Mouse (Mus musculus): ENCODE measurements around the gene Myh2. TPM values are rescaled to one million over a fixed set of nuclear protein-coding genes. Genes with fewer than 3 reads are reported as not detected.

Gene Myh2
- polyA plus RNA-seq, 1 experiment: not detected

DNA sequence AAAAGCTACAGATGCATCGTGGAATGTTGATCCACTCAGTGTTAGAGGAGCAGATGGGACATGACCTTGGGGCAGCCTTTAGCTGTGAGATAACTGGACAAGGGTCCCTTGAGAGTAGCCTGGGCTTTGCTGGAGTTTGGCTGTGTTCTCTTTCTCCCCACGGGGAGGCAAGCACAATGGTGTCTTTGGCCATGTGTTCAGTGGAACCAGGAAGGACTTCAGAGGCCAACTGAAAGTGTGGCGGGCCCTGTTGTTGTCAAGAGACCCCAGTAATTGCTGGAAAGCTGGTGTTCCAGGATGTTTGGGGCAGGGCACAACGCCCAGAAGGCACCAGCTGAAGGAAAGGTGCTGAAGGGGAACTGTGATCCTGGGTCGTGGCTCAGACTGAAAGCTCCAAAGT is 1.5 kb upstream of the Myh2 start:
- TF ChIP-seq POLR2A (IDR thresholded peaks at IDR 0.05; ENCODE audit: low read depth, low read length) (no peak), CTCF (IDR thresholded peaks at IDR 0.05; ENCODE audit: extremely low read depth, insufficient read length, insufficient replicate concordance, low read depth, low read length) (no peak)
- H3K36me3 ChIP-seq (ENCODE audit: control insufficient read depth, insufficient read depth, low read length): no peaks in the 10 kb centered on the region
- 48% methylated on average over 5 of the region's 5 CpGs for WGBS
- no peaks in the 10 kb centered on the region for H3K4me1 ChIP-seq (ENCODE audit: control insufficient read depth, insufficient read depth, insufficient read length, low read length)
- no peak overlapping the region for H3K27ac ChIP-seq (ENCODE audit: insufficient read depth, low read depth, low read length)
- H3K27me3 ChIP-seq (ENCODE audit: control insufficient read depth, insufficient read depth, low read length): no peaks in the 10 kb centered on the region
- H3K4me3 ChIP-seq (ENCODE audit: low read depth, low read length): no peak overlapping the region

DNA sequence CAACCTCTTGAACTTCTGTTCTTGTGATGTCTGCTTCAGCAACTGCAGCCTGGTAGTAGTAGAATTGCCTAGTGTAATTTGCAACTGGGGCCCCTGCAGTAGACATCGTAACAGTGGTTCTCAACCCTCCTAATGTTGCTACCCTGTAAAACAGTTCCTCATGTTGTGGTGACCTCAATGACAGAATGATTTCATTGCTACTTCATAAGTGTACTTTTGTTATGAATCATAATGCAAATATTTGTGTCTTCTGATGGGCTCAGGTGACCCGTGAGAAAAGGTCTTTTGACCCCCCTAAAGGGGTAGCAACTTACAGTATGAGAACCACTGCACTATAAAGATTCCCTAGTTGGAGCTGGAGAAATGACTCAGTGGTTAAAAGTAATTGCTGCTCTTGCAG is 1.6 kb downstream of the Myh2 start:
- TF ChIP-seq POLR2A (IDR thresholded peaks at IDR 0.05; ENCODE audit: low read depth, low read length) (no peak), CTCF (IDR thresholded peaks at IDR 0.05; ENCODE audit: extremely low read depth, insufficient read length, insufficient replicate concordance, low read depth, low read length) (no peak)
- no peaks in the 10 kb centered on the region for H3K27me3 ChIP-seq (ENCODE audit: control insufficient read depth, insufficient read depth, low read length)
- no peak overlapping the region for H3K4me3 ChIP-seq (ENCODE audit: low read depth, low read length)
- WGBS: 62% methylated on average over 2 of the region's 2 CpGs
- no peaks in the 10 kb centered on the region for H3K4me1 ChIP-seq (ENCODE audit: control insufficient read depth, insufficient read depth, insufficient read length, low read length)
- no peaks in the 10 kb centered on the region for H3K36me3 ChIP-seq (ENCODE audit: control insufficient read depth, insufficient read depth, low read length)
- H3K27ac ChIP-seq (ENCODE audit: insufficient read depth, low read depth, low read length): no peak overlapping the region

DNA sequence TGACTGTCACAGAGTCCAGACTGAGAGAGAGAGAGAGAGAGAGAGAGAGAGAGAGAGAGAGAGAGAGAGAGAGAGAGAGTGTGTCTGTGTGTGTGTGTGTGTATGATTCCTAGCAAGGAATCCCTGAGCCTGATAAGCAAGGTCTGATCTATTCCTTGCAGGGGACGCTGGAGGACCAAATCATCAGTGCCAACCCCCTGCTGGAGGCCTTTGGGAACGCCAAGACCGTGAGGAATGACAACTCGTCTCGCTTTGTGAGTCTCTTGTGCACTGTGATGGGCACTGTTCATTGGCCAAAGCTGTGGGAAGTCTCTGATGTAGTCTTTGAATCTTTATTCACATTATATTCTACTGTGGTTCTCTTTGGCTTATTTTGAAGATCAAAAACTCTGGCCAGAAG is 5.5 kb downstream of the Myh2 start:
- Histone ChIP-seq H3K36me3 (ENCODE audit: control insufficient read depth, insufficient read depth, low read length) (no peaks in the 10 kb centered on the region), H3K4me1 (ENCODE audit: control insufficient read depth, insufficient read depth, insufficient read length, low read length) (no peaks in the 10 kb centered on the region), H3K27ac (ENCODE audit: insufficient read depth, low read depth, low read length) (no peak overlapping the region), H3K4me3 (ENCODE audit: low read depth, low read length) (no peak overlapping the region), H3K27me3 (ENCODE audit: control insufficient read depth, insufficient read depth, low read length) (no peaks in the 10 kb centered on the region)
- WGBS: 66% methylated on average over 5 of the region's 5 CpGs
- TF ChIP-seq CTCF (IDR thresholded peaks at IDR 0.05; ENCODE audit: extremely low read depth, insufficient read length, insufficient replicate concordance, low read depth, low read length): no peak
- no peak for TF ChIP-seq POLR2A (IDR thresholded peaks at IDR 0.05; ENCODE audit: low read depth, low read length)

DNA sequence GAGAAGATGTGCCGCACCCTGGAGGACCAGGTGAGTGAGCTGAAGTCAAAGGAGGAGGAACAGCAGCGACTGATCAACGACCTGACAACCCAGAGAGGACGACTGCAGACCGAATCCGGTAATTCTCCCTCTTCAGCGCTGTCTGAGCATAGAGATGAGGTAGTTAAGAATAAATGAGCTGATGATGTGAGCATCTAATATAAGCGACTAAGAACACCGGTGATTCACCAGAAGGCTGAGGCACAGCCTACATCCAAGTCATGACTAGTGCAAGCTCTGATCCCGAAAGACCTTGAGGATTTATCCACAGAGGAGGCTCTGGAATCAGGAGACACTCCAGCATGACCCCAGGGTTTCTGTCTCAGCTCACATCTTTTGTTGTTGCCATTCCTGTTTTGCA is 19.5 kb downstream of the Myh2 start:
- Histone ChIP-seq H3K4me1 (ENCODE audit: control insufficient read depth, insufficient read depth, insufficient read length, low read length) (no peaks in the 10 kb centered on the region), H3K27me3 (ENCODE audit: control insufficient read depth, insufficient read depth, low read length) (no peaks in the 10 kb centered on the region), H3K36me3 (ENCODE audit: control insufficient read depth, insufficient read depth, low read length) (no peaks in the 10 kb centered on the region), H3K4me3 (ENCODE audit: low read depth, low read length) (no peak overlapping the region), H3K27ac (ENCODE audit: insufficient read depth, low read depth, low read length) (no peak overlapping the region)
- no peak for TF ChIP-seq POLR2A (IDR thresholded peaks at IDR 0.05; ENCODE audit: low read depth, low read length)
- TF ChIP-seq CTCF (IDR thresholded peaks at IDR 0.05; ENCODE audit: extremely low read depth, insufficient read length, insufficient replicate concordance, low read depth, low read length): no peak
- WGBS: 81% methylated on average over 10 of the region's 10 CpGs

DNA sequence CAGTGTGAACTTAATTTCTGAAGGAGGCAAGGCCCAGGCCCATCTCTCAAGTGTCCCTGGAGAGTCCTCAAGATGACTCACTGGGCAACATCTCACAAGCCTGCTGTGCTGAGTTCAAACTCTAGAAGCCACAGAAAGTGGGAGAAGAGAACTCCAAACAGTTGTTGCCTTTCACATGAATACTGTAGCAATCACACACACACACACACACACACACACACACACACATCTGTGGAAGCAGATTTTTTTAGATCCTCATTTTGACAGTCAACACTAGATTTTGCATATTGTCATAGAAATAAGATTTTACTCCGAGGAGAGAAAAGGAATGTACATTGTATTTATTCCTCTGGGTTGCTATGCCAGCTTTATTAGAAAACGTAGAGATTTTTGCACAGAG is 20.0 kb downstream of the Myh2 start:
- Histone ChIP-seq H3K36me3 (ENCODE audit: control insufficient read depth, insufficient read depth, low read length) (no peaks in the 10 kb centered on the region), H3K27me3 (ENCODE audit: control insufficient read depth, insufficient read depth, low read length) (no peaks in the 10 kb centered on the region), H3K27ac (ENCODE audit: insufficient read depth, low read depth, low read length) (no peak overlapping the region), H3K4me3 (ENCODE audit: low read depth, low read length) (no peak overlapping the region), H3K4me1 (ENCODE audit: control insufficient read depth, insufficient read depth, insufficient read length, low read length) (no peaks in the 10 kb centered on the region)
- no peak for TF ChIP-seq CTCF (IDR thresholded peaks at IDR 0.05; ENCODE audit: extremely low read depth, insufficient read length, insufficient replicate concordance, low read depth, low read length)
- no peak for TF ChIP-seq POLR2A (IDR thresholded peaks at IDR 0.05; ENCODE audit: low read depth, low read length)
- 87% methylated on average over 2 of the region's 2 CpGs for WGBS

DNA sequence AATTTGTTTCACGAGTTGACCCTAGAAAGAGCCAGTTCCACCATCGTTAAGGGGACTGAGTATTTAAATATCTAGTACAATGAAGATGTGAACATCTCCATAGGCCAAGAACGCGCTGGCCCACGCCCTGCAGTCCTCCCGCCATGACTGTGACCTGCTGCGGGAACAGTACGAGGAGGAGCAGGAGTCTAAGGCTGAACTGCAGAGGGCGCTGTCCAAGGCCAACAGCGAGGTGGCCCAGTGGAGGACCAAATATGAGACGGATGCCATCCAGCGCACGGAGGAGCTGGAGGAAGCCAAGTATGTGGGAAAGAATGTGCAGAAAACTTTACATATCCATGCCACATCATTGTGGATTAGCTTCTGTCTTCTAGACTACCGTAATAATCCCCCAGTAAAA is 20.7 kb downstream of the Myh2 start:
- WGBS: 85% methylated on average over 14 of the region's 14 CpGs
- Histone ChIP-seq H3K27ac (ENCODE audit: insufficient read depth, low read depth, low read length) (no peak overlapping the region), H3K27me3 (ENCODE audit: control insufficient read depth, insufficient read depth, low read length) (no peaks in the 10 kb centered on the region), H3K4me3 (ENCODE audit: low read depth, low read length) (no peak overlapping the region), H3K36me3 (ENCODE audit: control insufficient read depth, insufficient read depth, low read length) (no peaks in the 10 kb centered on the region), H3K4me1 (ENCODE audit: control insufficient read depth, insufficient read depth, insufficient read length, low read length) (no peaks in the 10 kb centered on the region)
- TF ChIP-seq CTCF (IDR thresholded peaks at IDR 0.05; ENCODE audit: extremely low read depth, insufficient read length, insufficient replicate concordance, low read depth, low read length): no peak
- no peak for TF ChIP-seq POLR2A (IDR thresholded peaks at IDR 0.05; ENCODE audit: low read depth, low read length)

DNA sequence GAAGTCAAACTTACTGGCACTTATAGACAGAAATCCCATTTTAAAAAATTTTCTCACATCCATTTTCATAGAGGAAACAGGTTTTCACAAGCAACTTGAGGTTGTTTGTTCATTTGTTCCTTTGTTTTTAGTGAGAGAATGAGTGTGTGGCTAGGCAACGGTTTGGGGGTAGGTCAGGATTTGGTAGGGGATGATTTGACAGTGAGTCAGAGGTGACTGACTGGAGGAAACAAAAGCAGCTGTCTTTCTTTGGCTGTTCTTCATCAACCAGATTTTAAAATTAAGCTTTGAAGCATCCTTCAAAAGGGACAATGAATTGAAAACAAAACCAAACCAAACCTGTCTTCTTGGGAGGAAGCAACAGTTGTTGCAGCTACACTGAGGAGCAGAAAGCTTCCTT is 28.5 kb downstream of the Myh2 start:
- Histone ChIP-seq H3K4me3 (ENCODE audit: low read depth, low read length) (no peak overlapping the region), H3K27me3 (ENCODE audit: control insufficient read depth, insufficient read depth, low read length) (no peaks in the 10 kb centered on the region), H3K36me3 (ENCODE audit: control insufficient read depth, insufficient read depth, low read length) (no peaks in the 10 kb centered on the region), H3K27ac (ENCODE audit: insufficient read depth, low read depth, low read length) (no peak overlapping the region), H3K4me1 (ENCODE audit: control insufficient read depth, insufficient read depth, insufficient read length, low read length) (no peaks in the 10 kb centered on the region)
- WGBS: 41% methylated on average over 1 of the region's 1 CpGs
- TF ChIP-seq CTCF (IDR thresholded peaks at IDR 0.05; ENCODE audit: extremely low read depth, insufficient read length, insufficient replicate concordance, low read depth, low read length): no peak
- TF ChIP-seq POLR2A (IDR thresholded peaks at IDR 0.05; ENCODE audit: low read depth, low read length): no peak

DNA sequence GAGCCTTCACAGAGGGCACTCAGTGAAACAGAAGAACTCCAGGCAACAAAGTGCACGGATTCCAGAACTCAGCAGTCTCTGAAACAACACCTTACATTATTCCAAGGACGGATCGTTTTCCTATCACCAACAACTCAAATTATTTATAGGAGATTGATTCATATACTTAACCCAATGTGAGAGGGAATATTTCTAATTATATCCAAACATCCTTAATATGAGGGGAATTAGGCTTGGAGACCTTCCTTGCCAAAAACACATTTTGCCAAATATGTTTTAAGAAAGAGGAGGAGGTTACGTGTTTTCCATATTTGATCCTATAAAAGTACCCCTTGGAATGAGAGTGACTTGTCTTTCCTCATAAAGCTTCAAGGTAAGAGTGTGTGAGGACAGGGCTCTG is 28.9 kb downstream of the Myh2 start, which contains the start of gene Myh1:
Myh1 (plus strand) TSS at position 301 of the 400 bp plus-strand sequence.
- 71% methylated on average over 4 of the region's 4 CpGs for WGBS
- Histone ChIP-seq H3K27me3 (ENCODE audit: control insufficient read depth, insufficient read depth, low read length) (no peaks in the 10 kb centered on the region), H3K27ac (ENCODE audit: insufficient read depth, low read depth, low read length) (no peak within 1 kb of the TSS), H3K4me3 (ENCODE audit: low read depth, low read length) (no peak within 1 kb of the TSS), H3K4me1 (ENCODE audit: control insufficient read depth, insufficient read depth, insufficient read length, low read length) (no peaks in the 10 kb centered on the region), H3K36me3 (ENCODE audit: control insufficient read depth, insufficient read depth, low read length) (no peaks in the 10 kb centered on the region)
- TF ChIP-seq POLR2A (IDR thresholded peaks at IDR 0.05; ENCODE audit: low read depth, low read length) (no peak), CTCF (IDR thresholded peaks at IDR 0.05; ENCODE audit: extremely low read depth, insufficient read length, insufficient replicate concordance, low read depth, low read length) (no peak)

Data from small intestine, adult 2 months (tissue).